In the genomic region with DNA sequence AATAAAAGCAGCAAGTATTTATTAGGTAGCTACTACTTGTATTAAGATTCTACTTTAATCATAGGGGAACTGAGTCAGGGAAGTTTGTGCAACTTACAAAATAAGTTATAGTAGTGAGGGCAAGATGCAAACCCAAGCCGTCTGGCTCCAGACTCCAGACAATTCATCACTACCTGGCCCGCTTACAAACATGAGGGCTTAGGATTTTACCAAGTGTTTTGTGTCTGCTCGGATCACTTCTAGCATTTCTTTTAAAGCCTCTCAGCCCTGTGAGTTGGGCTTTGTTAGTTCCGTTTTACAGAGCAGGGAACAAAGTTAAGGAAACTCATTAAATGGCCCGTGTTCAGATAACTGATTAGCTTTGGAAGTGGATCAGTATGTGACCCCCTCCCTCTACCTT, we compare ENCODE assay signal across 11 mouse cellular contexts. TPM values are rescaled to one million over a fixed set of nuclear protein-coding genes. Genes with fewer than 3 reads are reported as not detected.
A peak's percentile ranks its signal among the peaks of the same experiment; 100 is the strongest.
DNase-seq lines count a peak whose midpoint lies in the region; ATAC-seq and TF ChIP-seq lines count a peak whose summit lies in the region.
"Had no signal": no experiment of that assay in that cellular context is flagged by ENCODE, and none has a peak within 500 bp of the region (broad histone marks: within the 10 kb centered on the region; RNA-seq: fewer than 3 reads in every experiment).

No protein-coding gene starts in this region.

- H3K79me2 ChIP-seq in heart, adult 2 months (replicated peaks; ENCODE audit: control insufficient read depth, insufficient read depth, low read length): no peaks in the 10 kb centered on the region

- no peak for TF ChIP-seq EP300 in heart, adult 2 months (IDR thresholded peaks at IDR 0.05; ENCODE audit: insufficient read depth, low read depth, low read length)
- TF ChIP-seq EP300 in lung, postnatal 0 days (IDR thresholded peaks at IDR 0.05): no peak

- no peak for TF ChIP-seq CTCF in heart, adult 2 months (IDR thresholded peaks at IDR 0.05)
- no peak for TF ChIP-seq CTCF in lung, postnatal 0 days (IDR thresholded peaks at IDR 0.05)
- no peak for TF ChIP-seq CTCF in intestine, postnatal 0 days (IDR thresholded peaks at IDR 0.05; ENCODE audit: low read depth)

- H3K4me2 ChIP-seq in lung, postnatal 0 days (replicated peaks; ENCODE audit: low read depth, low read length): peak overlapping the region; percentile 84
- peak overlapping the region; percentile 81 for H3K4me2 ChIP-seq in intestine, postnatal 0 days (replicated peaks; ENCODE audit: low read depth)
- peak overlapping the region; percentile 77 for H3K4me2 ChIP-seq in stomach, embryonic 15.5 days

- H3K9me3 ChIP-seq in lung, postnatal 0 days (ENCODE audit: low read length): no peaks in the 10 kb centered on the region
- H3K9me3 ChIP-seq in intestine, postnatal 0 days (ENCODE audit: control insufficient read depth): no peaks in the 10 kb centered on the region
- no peaks in the 10 kb centered on the region for H3K9me3 ChIP-seq in stomach, embryonic 15.5 days

- no peak for DNase-seq in heart, adult 2 months
- no peak for DNase-seq in heart, postnatal 14 days
- DNase-seq in lung, postnatal 0 days (ENCODE audit: low spot score): no peak
- DNase-seq in lung, postnatal 25 days (ENCODE audit: low spot score): no peak
- no peak for DNase-seq in left cerebral cortex, adult 9 months (ENCODE audit: low spot score in 2 of 2)
- DNase-seq: cerebellum, adult 18-20 months; gastrocnemius, postnatal 14 days; layer of hippocampus, postnatal 36 days had no signal

- peak overlapping the region; percentile 56; the same call in 1 of the 2 replicates for H3K27ac ChIP-seq in heart, adult 2 months
- H3K27ac ChIP-seq in lung, postnatal 0 days (ENCODE audit: low read length): peak overlapping the region; percentile 82
- no peak overlapping the region for H3K27ac ChIP-seq in intestine, postnatal 0 days (ENCODE audit: low read depth, low read length)
- peak overlapping the region; percentile 88; the same call in 1 of the 2 replicates for H3K27ac ChIP-seq in stomach, embryonic 15.5 days

- peaks cover 8% of the 10 kb centered on the region for H3K4me1 ChIP-seq in heart, adult 2 months (ENCODE audit: control insufficient read depth, insufficient read depth, low read length)
- H3K4me1 ChIP-seq in lung, postnatal 0 days (ENCODE audit: insufficient read depth, low read depth, low read length): peaks cover 12% of the 10 kb centered on the region; the same call in 1 of the 2 replicates
- no peaks in the 10 kb centered on the region for H3K4me1 ChIP-seq in intestine, postnatal 0 days (replicated peaks; ENCODE audit: control insufficient read depth, insufficient read depth, low read length)
- H3K4me1 ChIP-seq in stomach, embryonic 15.5 days: peaks cover 14% of the 10 kb centered on the region

- 0 out of 2 replicates have a peak overlapping the region, but pooled peaks have one; percentile 19 for H3K9ac ChIP-seq in heart, adult 2 months (ENCODE audit: low read depth, low read length)
- H3K9ac ChIP-seq in lung, postnatal 0 days (replicated peaks; ENCODE audit: low read depth): peak overlapping the region; percentile 13; the same call in 1 of the 2 replicates
- no peak overlapping the region for H3K9ac ChIP-seq in intestine, postnatal 0 days (ENCODE audit: low read depth, low read length)
- H3K9ac ChIP-seq in stomach, embryonic 15.5 days: no peak overlapping the region

- no peaks in the 10 kb centered on the region for H3K27me3 ChIP-seq in heart, adult 2 months (ENCODE audit: control insufficient read depth, insufficient read depth, low read length)
- H3K27me3 ChIP-seq in lung, postnatal 0 days (replicated peaks; ENCODE audit: insufficient read depth, low read length): no peaks in the 10 kb centered on the region
- no peaks in the 10 kb centered on the region for H3K27me3 ChIP-seq in intestine, postnatal 0 days (replicated peaks; ENCODE audit: control insufficient read depth, insufficient read depth, low read length)
- no peaks in the 10 kb centered on the region for H3K27me3 ChIP-seq in stomach, embryonic 15.5 days (replicated peaks)

- peak overlapping the region; percentile 27 for H3K4me3 ChIP-seq in heart, adult 2 months
- 0 out of 2 replicates have a peak overlapping the region, but pooled peaks have one; percentile 2 for H3K4me3 ChIP-seq in lung, postnatal 0 days (ENCODE audit: low read depth, low read length)
- no peak overlapping the region for H3K4me3 ChIP-seq in intestine, postnatal 0 days (ENCODE audit: low read depth, low read length)
- H3K4me3 ChIP-seq in stomach, embryonic 15.5 days (replicated peaks): peak overlapping the region; percentile 78

- ATAC-seq in lung, postnatal 0 days: no peak
- ATAC-seq in intestine, postnatal 0 days: no peak
- ATAC-seq in stomach, embryonic 15.5 days (ENCODE audit: insufficient read depth, low FRiP score, low read depth): no peak
- no peak for ATAC-seq in erythroid progenitor cell, adult 5-6 weeks (replicated peaks; ENCODE audit: low FRiP score, poor library complexity, severe bottlenecking)

- intact Hi-C loops in heart, adult 2 months (cut with DNase I): no loop called here
- intact Hi-C loops in heart, postnatal 14 days (cut with DNase I): no loop called here

- WGBS in heart, adult 2 months: 58% methylated on average over 5 of the region's 5 CpGs
- 21% methylated on average over 5 of the region's 5 CpGs for WGBS in lung, postnatal 0 days
- WGBS in intestine, postnatal 0 days: 52% methylated on average over 5 of the region's 5 CpGs
- 26% methylated on average over 5 of the region's 5 CpGs for WGBS in stomach, embryonic 15.5 days

- peaks cover 2% of the 10 kb centered on the region for H3K36me3 ChIP-seq in heart, adult 2 months (ENCODE audit: control insufficient read depth, insufficient read depth, low read length)
- no peaks in the 10 kb centered on the region for H3K36me3 ChIP-seq in lung, postnatal 0 days (ENCODE audit: insufficient read depth, low read length)
- no peaks in the 10 kb centered on the region for H3K36me3 ChIP-seq in intestine, postnatal 0 days (ENCODE audit: control insufficient read depth, insufficient read depth)
- no peaks in the 10 kb centered on the region for H3K36me3 ChIP-seq in stomach, embryonic 15.5 days

- TF ChIP-seq POLR2A in heart, adult 2 months (IDR thresholded peaks at IDR 0.05; ENCODE audit: insufficient read depth, low read depth, low read length): no peak

RNA-seq across cellular contexts. Expression of gene Fstl1, which starts 1.9 kb away (rescaled TPM):
- total RNA-seq in heart, adult 2 months (2021): 10 to 100 TPM; 43.6 to 57.6 TPM
- 39.7 and 68.4 TPM in 2 replicates for polyA plus RNA-seq in heart, adult 2 months (2012; rRNA removed)
- 100 to 1,000 TPM; 221 to 228 TPM for total RNA-seq in heart, postnatal 14 days (2021)
- 305 and 333 TPM in 2 replicates for polyA plus RNA-seq in lung, postnatal 0 days (2015; fragmentation: Nextera tagmentation; extraction: Ambion mirVana)
- polyA plus RNA-seq in intestine, postnatal 0 days (2015; fragmentation: Nextera tagmentation; extraction: Ambion mirVana): 125 and 139 TPM in 2 replicates
- 327 and 347 TPM in 2 replicates for polyA plus RNA-seq in stomach, embryonic 15.5 days (2015; fragmentation: Nextera tagmentation; extraction: Ambion mirVana)
- 1.1 and 2.1 TPM in 2 replicates for total RNA-seq in erythroid progenitor cell, adult 5-6 weeks (2015; ENCODE audit: low replicate concordance)
- total RNA-seq in erythroid progenitor cell, adult 5-6 weeks (2017; ENCODE audit: low replicate concordance): 0.51 and 1.6 TPM in 2 replicates

Comparison
In these comparisons a context has a peak if more than half of its experiments do, and no peak if none do; other contexts are left out.
1. H3K9ac ChIP-seq: peak in heart, adult 2 months (single experiment) and lung, postnatal 0 days (single experiment); none in intestine, postnatal 0 days (single experiment) and stomach, embryonic 15.5 days (single experiment).
2. Peak in every context shown above with its lines, with median percentiles within 50 percentile points of each other: H3K4me2 ChIP-seq.